Mouse (Mus musculus) thymus, adult 18-20 months (tissue): ENCODE results near the gene 2200002D01Rik.
A peak's percentile ranks its signal among the peaks of the same experiment; 100 is the strongest.

Experiments used
- DNase-seq, 2 experiments: peaks; one replicate each; pipeline ENCODE4 v3.0.0; 2022; ENCODE audit warnings: mixed read lengths in 2 of 2

Gene 2200002D01Rik

DNA sequence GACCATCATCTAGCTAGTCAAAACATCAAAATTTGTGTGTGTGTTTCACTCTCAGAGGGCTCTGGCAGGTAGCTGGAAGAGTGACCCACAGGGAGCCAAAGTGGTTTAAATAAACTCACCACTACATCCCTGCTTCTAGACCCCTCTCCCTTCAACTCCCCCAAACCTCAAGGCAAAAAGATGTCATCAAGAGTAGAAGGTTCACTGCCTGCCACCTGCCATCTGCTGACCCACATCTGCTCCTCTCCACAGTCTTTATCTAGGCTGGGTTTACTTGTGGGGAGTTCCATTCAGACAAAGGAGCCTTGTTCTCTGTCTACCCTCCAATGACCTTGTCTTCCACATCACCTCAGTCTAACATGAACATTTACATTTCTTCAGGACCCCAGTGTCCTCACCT, 31.0 kb upstream of the 2200002D01Rik start:
- DNase-seq: peak; percentile 21 to 35

DNA sequence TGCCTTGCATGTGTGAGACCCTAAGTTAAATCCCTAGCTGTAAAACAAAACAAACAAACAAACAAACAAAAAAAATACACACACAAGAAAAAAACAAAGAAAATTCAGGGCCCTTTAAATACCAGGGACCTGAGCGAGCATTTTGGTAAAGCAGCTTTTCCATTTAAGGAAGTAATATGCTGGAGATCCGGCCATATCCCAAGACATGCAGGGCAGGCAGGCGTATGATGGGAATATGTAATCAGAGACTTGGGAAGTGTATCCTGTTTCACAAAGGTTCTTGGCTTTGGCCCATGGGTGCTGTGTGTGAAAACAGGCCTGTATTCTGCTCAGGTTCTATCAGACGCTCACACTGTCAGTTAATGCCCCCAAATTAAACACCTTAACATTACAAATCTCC, 29.2 kb upstream of the 2200002D01Rik start:
- DNase-seq: no peak

DNA sequence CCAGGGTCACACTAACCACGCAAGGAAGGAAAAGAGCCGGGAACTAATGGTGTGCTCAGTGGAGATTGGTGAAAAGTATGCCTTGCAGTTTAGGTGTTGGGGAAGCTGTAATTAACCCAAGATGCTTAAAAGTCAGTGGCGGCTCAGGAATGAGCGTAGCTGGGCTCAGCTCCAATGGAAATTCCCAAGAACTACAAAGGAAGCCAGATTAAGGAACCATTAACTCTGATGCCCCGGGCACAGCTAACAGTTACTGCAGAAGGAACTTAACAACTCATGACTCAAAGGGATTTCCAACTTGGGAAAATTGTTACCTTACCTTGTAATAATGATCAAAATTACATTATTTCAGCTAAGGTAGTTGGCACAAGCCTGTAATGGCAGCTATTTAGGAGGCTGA, 28.4 kb upstream of the 2200002D01Rik start:
- DNase-seq: no peak

DNA sequence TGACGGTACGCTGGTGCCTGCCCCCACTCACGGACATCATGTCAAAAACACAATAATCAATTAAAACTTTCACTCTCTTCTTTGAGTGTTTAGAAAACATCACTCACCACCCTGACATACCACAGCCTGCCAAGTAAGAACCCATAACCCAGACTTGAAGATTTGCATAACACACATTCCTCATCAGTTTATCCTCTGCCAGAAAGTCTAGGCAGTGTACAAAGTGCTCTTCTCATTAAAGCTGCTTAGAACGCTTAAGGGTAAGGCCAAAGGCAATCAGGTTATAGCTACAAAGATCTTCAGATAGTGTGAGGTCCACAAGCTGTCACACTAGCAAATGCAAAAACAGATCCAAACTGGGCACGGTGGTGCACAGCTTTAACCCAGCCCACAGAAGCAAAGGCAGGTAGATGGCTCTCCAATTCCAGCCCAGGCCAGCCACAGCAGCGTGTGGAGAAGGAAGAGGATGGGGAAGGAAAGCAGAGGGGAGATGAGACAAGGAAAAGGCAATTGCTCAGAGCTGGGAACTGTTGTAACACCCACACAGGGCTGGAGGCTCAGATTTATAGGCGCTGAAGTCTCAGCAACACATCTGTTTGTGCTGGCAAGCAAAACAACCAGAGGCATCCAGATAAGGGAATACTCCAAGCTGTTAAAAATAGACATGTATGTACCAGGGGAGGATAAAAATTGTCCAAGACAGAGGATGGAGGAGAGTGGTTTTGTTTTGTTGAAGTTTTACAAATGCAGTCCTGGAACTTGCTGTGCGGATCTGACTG, 23.6 kb upstream of the 2200002D01Rik start:
- DNase-seq: no peak

DNA sequence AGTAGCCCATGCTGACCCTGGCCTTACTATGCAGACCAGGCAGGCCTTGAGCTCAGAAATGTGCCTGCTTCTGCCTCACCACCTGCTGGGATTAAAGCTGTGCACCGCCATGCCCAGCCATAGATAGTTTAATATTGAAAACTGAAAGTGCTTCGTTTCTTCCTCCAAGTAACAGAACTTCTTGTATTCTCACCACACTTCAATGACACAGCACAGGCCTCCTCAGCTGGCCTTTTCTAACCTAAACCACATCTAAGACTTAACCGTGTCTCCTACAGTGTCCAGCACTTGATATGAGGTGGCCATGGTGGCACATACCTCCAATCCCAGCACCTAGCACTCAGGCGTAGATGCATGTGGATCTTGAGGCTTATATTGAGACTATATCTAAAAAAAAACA, 22.2 kb upstream of the 2200002D01Rik start:
- DNase-seq: no peak

DNA sequence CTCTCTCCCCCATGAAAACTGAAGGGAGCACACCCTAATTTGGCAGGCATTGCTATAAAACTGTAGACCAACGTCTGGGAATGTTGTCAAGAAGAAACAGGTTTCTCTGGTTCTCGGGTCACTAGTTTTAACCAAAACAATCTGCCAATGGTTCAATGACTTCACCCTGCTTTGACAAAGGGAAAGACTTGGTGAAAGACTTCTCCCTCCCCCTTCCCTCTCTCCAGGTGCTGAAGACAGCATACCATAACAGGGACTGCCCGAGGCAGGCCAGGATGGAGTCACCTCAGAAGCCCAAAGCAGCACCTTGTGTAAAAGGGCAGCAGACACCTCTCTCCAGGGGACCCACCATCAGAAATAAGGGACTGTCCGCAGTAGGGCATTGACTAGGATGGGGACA, 18.7 kb upstream of the 2200002D01Rik start:
- no peak for DNase-seq

DNA sequence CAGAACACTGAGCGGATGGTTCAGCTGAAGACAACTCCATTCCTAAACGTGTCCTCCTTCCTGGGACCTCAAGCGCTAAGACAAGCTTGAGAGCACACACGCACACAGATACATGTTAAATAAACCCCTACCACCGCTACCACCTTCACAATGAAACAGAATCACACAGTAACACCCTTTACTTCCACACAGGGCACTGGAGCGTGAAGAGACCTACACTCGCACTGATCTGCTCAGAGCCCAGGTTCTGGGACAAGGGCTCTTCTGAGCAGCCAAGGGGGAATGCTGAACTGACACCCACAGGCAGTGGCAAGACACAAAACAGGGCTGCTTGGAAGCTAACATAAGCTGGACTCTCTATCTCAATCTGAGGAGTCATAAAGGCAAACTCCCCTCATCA, 17.4 kb upstream of the 2200002D01Rik start:
- DNase-seq: no peak

DNA sequence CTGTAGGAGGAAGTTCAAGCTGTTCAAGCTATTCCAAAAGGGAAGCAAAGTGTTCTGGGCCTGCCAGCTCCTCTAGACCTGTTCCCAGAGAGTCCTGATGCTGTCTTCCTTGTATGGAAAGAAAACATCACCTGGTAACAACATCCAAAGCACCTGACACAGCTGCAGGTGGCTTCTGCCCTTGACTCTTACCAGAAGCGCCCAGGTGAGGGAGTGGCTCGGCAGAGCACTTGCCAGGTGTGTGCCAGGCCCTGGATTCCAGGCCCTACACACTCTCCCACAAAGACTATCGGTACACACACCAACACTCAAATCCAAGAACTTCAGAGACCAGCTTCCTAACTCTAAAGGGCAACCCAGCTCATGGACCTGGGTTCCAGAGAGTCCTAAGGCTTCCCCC, 15.6 kb upstream of the 2200002D01Rik start:
- DNase-seq: no peak

DNA sequence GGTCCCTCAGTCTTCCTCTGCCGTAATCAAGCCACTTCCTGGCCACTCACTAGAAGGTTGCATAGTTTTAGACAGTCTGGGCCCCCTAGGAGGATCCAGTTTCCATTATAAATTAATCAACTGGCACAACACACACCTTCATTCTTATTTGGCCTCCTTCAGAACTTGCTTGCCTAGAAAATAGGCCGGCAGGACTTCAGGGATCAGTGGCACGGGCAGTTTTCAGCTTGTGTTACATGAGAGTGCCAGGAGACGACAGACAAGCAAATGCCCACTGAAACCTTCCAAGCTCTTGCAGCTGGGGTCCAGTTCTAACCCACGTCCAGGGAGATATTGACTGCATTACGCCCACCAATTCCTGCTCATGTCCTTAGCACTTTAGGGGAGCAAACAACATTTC, 13.9 kb upstream of the 2200002D01Rik start:
- no peak for DNase-seq

DNA sequence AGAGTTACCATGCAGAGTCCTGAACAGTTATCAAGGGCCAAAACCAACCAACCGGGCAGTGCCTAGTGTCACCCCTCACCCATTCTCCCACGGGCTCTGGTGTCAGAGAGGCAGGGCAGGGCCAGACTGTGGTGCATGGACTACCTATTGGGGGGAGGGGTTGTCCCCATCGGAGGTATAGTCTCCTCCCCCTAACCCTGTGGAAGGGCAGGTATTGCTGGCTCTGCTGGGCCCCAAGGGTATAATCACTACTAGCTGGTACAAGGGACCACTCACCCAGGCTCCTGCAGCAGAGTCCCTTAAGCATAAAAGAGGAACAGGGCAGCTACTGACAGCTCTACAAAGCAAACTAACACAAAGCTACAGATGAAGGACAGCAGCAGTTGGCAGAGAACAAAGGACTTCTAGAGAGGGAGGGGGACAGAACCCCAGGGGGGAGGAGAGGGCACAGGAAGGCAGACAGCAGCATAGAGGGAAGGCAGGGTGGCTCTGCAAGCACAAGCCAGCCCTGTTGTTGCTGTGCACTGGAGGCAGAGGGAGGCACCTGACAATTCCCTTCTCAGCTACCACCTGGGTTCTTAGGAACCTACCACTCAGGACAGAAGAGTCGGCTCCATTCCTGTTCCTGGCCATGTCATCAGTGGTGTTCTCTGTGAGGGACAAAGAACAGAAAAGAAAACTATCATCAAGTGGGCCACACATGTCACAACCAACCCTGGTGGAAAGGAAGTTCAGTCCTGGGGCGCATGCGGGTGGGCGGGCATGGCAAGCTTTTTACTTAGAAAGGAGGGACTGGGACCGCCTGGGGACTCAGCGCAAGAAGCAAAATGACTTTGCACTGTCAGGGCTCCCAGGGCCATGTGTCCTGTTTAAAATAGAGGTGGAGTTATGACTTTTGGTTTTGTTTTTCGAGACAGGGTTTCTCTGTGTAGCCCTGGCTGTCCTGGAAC, 11.8 kb upstream of the 2200002D01Rik start:
- peak in 1 of 2 experiments; percentile 42 for DNase-seq

DNA sequence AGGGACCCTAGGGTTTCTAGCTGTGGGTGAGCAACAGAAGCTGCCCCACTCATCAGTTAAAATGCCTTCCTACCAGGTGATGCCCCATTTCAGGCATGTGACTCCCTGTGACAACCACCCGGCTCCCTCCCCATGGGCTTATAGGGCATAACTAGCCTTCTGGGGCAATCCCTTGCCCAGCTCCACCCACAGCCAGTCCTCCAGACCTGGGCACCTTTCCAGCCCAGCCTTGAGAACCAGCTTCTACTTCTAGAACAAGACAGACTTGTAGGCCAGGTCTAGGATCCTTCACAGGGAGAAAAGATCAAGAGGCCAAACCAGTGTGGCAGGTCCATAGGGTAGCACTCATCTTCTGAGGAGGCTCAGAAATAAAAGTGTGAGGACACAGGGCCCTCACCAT, 9.1 kb upstream of the 2200002D01Rik start:
- no peak for DNase-seq

DNA sequence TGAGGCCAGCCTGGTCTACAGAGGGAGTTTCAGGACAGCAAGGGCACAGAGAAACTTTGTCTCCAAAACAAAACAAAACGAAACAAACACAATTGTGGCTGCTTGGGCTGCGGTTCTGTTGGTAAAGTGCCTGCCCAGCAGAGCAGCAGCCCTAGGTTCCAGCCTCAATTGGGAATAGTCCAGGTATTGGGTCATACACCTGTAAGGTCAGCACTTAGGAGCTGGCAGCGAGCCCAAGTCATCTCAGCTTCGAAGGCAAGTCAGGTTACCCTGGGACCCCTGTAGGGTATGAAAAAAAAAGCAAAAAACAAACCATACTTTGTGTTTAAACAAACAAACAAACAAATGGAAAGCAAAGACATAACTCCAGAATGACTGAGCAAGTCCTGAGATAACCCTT, 7.6 kb upstream of the 2200002D01Rik start:
- DNase-seq: no peak

DNA sequence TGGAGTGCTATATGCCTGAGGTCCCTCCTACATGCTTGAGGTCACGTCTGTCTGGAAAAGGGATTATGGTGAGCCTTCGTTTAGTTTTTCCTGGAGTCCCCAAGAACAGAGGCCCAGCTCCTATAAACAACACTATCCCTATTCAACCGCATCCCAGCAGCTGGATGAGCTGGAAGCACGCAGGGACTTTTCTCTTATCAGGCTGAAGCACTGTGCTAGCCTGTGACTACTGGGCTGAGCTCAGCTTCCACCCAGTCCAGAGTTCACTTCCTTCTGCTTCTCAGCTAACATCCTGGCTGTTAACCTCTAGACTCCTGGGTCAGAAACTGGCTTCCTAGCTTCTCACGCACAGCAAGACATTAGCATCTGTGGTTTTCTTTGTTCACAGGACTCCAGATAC, 5.6 kb upstream of the 2200002D01Rik start:
- DNase-seq: no peak

DNA sequence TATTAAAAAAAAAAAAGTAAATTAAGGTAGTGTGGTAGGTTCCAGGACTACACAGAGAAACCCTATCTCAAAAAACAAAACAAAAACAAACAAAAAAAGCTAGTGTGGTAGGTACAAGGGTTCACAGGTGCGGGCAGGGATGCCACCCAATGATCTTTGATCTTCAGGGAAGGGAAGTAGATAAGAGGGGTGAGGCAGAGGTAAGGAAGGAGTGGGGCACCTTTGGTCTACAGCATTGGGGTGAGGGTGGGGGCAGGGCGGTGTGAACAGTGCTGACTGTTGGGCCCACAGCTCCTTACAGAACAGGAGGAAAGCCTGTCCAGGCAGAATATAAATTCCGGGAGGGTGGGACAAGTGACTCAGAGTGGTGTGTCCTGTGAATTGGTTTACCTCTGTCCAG, 2.9 kb upstream of the 2200002D01Rik start:
- DNase-seq: peak; percentile 44 to 66

DNA sequence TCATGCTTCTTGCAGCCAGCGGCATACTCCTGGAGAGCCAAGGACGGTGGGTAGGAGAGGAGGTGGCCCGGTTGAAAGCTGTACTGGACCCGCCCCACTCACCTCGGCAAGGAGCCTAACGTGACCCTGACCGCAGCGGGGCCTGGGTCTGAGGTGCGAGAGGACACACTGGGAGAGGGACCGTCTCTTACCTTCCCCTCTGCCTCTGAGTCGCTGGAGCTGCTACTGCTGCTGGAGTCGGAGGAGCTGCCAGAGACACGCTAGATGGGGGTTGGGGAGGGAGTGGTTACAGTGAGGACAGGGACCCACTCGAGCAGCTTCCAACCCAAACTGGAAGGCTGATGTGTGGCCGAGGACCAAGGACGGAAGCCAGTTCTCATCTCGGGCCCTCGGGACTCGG, 560 bp downstream of the 2200002D01Rik start:
- peak; percentile 19 to 31 for DNase-seq

DNA sequence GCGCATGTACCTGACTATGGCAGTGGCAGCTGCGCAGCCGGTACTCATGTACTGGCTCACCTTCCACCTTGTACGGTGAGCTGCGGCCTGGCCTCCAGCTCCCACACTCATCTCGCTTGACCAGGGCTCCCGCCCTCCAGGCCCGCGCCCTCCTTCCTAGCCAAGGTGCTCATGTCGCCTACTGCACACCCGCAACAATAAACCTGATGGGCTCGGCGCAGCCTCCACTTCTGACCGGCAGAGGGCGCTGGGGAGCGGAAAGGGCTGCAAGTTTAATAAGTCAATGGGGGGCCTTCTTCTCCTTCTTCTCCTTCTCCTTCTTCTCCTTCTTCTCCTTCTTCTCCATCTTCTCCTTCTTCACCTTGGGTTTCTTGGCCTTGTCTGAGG, 959 bp downstream of the 2200002D01Rik start:
- DNase-seq: peak; percentile 72 to 80

DNA sequence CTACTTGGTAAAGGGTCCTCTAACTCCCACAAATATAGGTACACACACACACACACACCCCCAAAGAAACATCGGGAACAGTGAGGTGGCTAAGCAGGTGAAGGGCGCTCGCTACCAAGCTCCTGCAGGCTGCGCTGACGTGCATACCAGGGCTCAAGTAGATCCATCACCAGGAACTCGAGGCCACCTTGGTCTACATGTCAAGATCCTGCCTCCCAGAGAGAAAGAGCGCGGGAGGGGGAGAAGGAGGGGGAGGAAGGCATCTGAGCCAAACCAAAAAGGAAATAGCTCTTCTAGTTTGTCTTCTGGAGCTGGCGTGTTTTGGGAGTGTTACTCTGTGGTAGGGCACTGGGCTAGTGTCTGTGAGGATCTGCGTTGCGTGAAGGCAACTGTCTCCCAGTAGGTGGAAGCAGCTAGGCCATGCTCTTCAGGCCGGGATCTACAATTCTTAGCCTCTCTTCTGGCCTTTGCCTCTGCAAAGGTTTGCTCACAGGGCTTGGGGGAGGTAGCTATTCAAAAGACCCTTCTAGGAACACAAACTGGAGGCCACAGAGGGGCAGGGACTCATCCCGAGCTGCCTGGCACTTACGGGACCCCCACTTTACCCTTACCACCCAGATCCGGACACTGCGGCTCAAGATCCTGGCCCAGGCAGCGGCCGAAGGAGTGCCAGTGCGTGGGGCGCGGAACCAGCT, 1.5 kb downstream of the 2200002D01Rik start:
- DNase-seq: no peak

DNA sequence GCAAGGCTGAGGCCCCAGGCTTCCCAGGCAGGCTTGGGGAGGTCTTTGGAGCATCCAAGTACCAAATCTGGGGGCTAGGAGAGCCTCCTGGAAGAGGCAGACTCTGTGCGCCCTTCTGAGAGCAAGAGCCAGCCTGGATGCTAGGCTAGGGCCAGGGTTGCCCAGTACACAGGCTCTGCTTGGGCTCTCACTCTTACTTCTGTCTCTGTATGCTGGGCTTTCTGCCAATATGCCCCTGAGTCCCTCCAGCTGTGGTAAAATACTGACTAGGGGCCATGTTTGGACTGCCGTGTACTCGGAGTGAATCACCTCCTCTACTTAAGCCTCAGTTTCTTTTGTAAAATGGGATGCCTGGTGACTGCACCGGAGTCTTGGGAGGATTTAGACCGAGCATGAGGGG, 2.3 kb downstream of the 2200002D01Rik start:
- DNase-seq: no peak

DNA sequence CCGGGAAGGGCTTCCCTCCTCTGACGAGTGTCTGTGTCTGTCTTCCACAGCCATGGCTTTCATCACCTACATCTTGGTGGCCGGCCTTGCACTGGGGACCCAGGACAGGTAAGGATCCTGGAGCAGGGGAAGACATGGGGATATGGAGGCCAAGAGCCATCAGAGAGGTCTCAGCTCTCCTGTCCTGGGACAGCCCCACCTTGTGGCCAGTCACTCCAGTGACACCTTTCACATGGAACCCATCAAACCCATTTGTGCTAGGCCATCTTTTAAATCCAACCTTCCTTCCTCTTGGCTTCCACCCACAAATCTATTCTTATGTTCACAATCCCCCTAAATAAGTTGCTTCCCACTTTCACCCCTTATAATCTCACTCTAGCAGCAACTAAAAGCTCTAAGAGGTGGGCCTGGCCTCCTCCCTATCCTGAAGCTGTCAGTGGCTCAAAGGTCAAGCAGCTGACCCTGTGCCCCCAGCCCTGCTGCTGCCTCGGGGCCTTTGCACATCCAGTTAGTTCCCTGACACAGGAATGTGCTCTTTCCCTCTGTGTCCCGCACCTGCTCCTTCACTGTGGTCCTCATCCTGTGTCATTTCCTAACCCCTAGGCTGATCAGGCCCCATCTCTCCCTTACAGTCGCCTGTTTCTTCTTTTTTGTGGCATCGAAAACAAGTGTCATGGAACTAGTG, 3.4 kb downstream of the 2200002D01Rik start:
- no peak for DNase-seq

DNA sequence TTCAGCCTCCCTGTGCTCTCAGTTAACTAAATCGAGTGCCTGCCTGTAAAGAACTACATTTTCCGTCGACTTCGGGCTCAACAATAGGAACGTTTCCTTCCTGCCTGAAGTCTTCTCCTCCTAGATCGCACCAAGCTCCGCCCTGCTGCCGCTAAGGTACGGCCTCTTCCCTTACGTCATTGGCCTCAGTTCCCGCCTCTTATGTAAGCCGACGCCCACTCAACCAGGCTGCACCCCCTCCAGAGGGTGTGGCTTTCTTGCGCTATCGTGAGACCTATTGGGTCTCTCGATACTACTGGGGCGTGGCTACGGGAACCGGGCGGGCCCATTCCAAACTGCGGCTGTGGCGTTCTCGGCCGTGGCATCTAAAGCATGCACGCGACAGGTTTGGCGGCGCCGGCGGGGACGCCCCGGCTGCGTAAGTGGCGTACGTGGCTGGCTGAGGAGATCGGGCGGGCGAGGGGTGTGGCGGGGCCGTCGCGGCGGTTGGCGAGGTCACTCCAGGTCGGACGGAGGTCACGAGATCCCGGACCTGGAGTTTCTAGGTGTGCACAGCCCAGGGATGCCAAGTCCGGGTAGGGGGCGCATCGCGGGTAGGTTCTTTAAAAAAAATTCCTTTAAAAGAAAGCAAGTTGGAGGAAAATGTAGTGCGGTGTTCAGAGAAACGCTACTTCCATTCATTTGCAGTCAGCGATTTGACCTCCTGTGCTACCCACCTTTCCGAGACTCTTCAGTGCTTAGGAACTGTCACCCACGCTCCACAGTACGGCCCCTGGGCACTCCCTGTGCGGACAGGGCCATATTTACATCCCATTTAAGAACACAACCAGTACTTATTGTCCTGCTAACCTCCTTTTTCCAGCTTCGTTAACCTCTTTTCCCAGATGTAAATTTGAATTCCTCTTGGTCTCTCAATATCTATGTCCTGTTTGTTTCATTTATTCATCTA, 10.0 kb downstream of the 2200002D01Rik start, which contains the start of gene Yif1b:
TSS of gene Yif1b (plus strand) at position 311 of the 949 bp plus-strand sequence.
- DNase-seq: peak; percentile 96 to 99

DNA sequence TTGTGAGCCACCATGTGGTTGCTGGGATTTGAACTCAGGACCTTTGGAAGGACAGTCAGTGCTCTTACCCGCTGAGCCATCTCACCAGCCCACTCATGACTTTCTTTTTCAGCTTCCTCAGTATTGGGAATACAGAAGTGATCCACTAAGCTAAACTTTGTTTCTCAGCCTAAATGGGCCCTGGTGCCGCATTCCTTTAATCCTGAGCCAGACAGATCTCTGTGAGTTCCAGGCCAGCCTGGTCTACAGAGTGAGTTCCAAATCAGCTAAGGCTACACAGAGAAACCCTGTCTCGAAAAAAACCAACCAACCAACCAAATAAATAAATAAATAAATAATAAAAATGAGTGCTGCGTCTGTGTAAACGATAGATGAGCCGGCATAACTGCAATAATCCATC, 10.7 kb downstream of the 2200002D01Rik start:
- peak in 1 of 2 experiments; percentile 36 for DNase-seq
